8 mouse cellular contexts compared by ENCODE assay signal in the genomic region with DNA sequence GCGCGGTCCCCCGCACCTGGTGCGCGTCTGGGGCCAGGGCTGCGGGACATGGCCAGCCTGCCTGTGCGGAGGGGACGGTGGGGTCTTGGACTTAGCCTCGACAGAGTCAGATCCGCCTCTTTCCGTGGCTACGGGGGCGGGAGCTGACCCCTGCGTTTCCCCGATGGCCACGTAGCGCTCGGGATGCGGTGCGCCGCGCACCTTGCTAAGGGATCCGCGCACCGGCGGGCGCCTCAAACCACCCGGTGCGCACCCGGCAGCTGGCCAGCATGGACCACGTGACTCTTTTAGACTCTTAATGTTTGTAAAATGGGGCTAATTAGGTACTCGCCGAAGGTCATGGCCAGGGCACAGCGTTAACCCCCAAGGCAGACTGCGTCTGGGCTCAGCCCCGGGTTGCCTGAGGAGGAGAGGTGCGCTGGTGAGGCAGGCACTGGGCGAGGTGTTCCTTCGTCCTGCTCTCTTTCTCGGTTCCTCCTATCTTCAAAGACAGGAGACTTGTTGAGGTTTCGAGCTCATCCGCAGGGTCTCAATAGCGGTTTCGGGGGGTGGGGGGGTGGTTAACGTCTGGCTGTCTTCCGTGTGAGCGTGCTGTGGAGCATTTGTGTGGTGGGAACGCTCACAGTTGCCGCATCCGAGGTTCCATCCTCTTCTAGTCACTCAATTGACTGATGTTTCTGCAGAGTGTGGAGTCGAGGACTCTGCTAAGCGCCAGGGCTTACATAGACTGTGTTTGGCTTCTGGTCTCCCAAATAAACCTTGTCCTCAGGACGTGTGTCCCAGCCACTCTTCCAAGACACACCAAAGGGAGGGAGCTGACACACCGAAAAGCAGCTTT. TPM values are rescaled to one million over a fixed set of nuclear protein-coding genes. Genes with fewer than 3 reads are reported as not detected.
A peak's percentile ranks its signal among the peaks of the same experiment; 100 is the strongest.
DNase-seq lines count a peak whose midpoint lies in the region; ATAC-seq and TF ChIP-seq lines count a peak whose summit lies in the region.

No protein-coding gene starts in this region.

- peaks cover 5% of the 10 kb centered on the region; the same call in 1 of the 2 replicates for H3K9me3 ChIP-seq in heart, embryonic 10.5 days
- no peaks in the 10 kb centered on the region for H3K9me3 ChIP-seq in midbrain, embryonic 15.5 days

- H3K79me2 ChIP-seq in liver, adult 2 months (ENCODE audit: control insufficient read depth, insufficient read depth, low read length), result no peaks in the 10 kb centered on the region

- H3K36me3 ChIP-seq in liver, adult 2 months (ENCODE audit: control insufficient read depth, insufficient read depth, low read length), result no peaks in the 10 kb centered on the region
- H3K36me3 ChIP-seq in heart, embryonic 10.5 days, result no peaks in the 10 kb centered on the region
- H3K36me3 ChIP-seq in midbrain, embryonic 15.5 days (replicated peaks), result no peaks in the 10 kb centered on the region

- peak; percentile 53 for ATAC-seq in midbrain, embryonic 15.5 days (replicated peaks)

- TF ChIP-seq CTCF in liver, adult 2 months (IDR thresholded peaks at IDR 0.05; ENCODE audit: low read depth, low read length), result no peak

- no peak for DNase-seq in liver, adult 2 months (ENCODE audit: extremely low read depth, low read depth, low spot score)
- DNase-seq in liver, result no peak
- DNase-seq in cerebellum, postnatal 25 days, result peak; percentile 58 to 62
- no peak for DNase-seq in heart, embryonic 10.5 days (ENCODE audit: low spot score)
- DNase-seq in layer of hippocampus, postnatal 10 days (ENCODE audit: low spot score in 2 of 2), result peak; percentile 39 to 53
- DNase-seq in thymus, postnatal 36 days, result no peak
- DNase-seq in urinary bladder, postnatal 4 days (ENCODE audit: low spot score in 2 of 2), result no peak

- H3K4me3 ChIP-seq in liver, adult 2 months (ENCODE audit: insufficient read depth, low read depth, low read length), result peak overlapping the region; percentile 10; the same call in 1 of the 2 replicates
- H3K4me3 ChIP-seq in heart, embryonic 10.5 days, result peak overlapping the region; percentile 75
- H3K4me3 ChIP-seq in midbrain, embryonic 15.5 days, result peak overlapping the region; percentile 84

- peak overlapping the region; percentile 97 for H3K4me2 ChIP-seq in midbrain, embryonic 15.5 days

- no peak overlapping the region for H3K27ac ChIP-seq in liver, adult 2 months (replicated peaks; ENCODE audit: insufficient read depth, low read depth, low read length)
- H3K27ac ChIP-seq in heart, embryonic 10.5 days, result no peak overlapping the region
- H3K27ac ChIP-seq in midbrain, embryonic 15.5 days, result peak overlapping the region; percentile 51; the same call in 1 of the 2 replicates

- no peaks in the 10 kb centered on the region for H3K4me1 ChIP-seq in liver, adult 2 months (ENCODE audit: control insufficient read depth, insufficient read depth, low read length)
- H3K4me1 ChIP-seq in heart, embryonic 10.5 days, result peaks cover 20% of the 10 kb centered on the region
- H3K4me1 ChIP-seq in midbrain, embryonic 15.5 days, result peaks cover 22% of the 10 kb centered on the region

- no peak for TF ChIP-seq POLR2A in liver, adult 2 months (IDR thresholded peaks at IDR 0.05; ENCODE audit: extremely low read depth, insufficient read depth, low read length)

- WGBS in liver, adult 2 months, result 5% methylated on average over 54 of the region's 54 CpGs
- 5% methylated on average over 54 of the region's 54 CpGs for WGBS in heart, embryonic 10.5 days
- 4% methylated on average over 54 of the region's 54 CpGs for WGBS in midbrain, embryonic 15.5 days

- H3K9ac ChIP-seq in liver, adult 2 months (ENCODE audit: low read depth, low read length), result no peak overlapping the region
- peak overlapping the region; percentile 55 for H3K9ac ChIP-seq in midbrain, embryonic 15.5 days

- H3K27me3 ChIP-seq in liver, adult 2 months (ENCODE audit: control insufficient read depth, insufficient read depth, low read length), result peaks cover 27% of the 10 kb centered on the region
- H3K27me3 ChIP-seq in heart, embryonic 10.5 days (ENCODE audit: insufficient read depth, poor library complexity, severe bottlenecking), result peaks cover 68% of the 10 kb centered on the region
- peaks cover 39% of the 10 kb centered on the region for H3K27me3 ChIP-seq in midbrain, embryonic 15.5 days (replicated peaks)

RNA-seq across cellular contexts. Expression of a gene that starts 3.2 kb away (rescaled TPM):
- 0.13 and 0.28 TPM in 2 replicates for total RNA-seq in liver, adult 2 months (2014; rRNA removed)
- 0.09 and 0.17 TPM in 2 replicates for polyA plus RNA-seq in liver, adult 2 months (2012; rRNA removed)
- 0.15 and 0.21 TPM in 2 replicates for polyA plus RNA-seq in heart, embryonic 10.5 days (2016; fragmentation: Nextera tagmentation; extraction: Ambion mirVana)
- total RNA-seq in layer of hippocampus, postnatal 10 days (2021), result 10 to 100 TPM; 42.8 to 45.5 TPM
- polyA plus RNA-seq in midbrain, embryonic 15.5 days (2015; fragmentation: Nextera tagmentation; extraction: Ambion mirVana), result 5.2 and 6.5 TPM in 2 replicates

Comparison
In these comparisons a context has a peak if more than half of its experiments do, and no peak if none do; other contexts are left out.
1. DNase-seq: peak in cerebellum, postnatal 25 days (2 of 2) and layer of hippocampus, postnatal 10 days (2 of 2); none in liver, adult 2 months (single experiment), liver (single experiment), heart, embryonic 10.5 days (single experiment), thymus, postnatal 36 days (0 of 2) and urinary bladder, postnatal 4 days (0 of 2).
2. H3K4me3 ChIP-seq: peak in every context shown above with its lines; median percentile 84 in midbrain, embryonic 15.5 days; 75 in heart, embryonic 10.5 days; 10 in liver, adult 2 months.